Mouse (Mus musculus): ENCODE results near the gene Fgf2. TPM values are rescaled to one million over a fixed set of nuclear protein-coding genes. Genes with fewer than 3 reads are reported as not detected.

The Fgf2 gene
- total RNA-seq, 2 experiments from 2014 or later: 0.21 TPM; not detected in 1

GRCm38 (mm10) chr3:37353951-37354481 lies 5.9 kb downstream of the Fgf2 start:
- no peak for ATAC-seq (replicated peaks; ENCODE audit: poor library complexity)

GRCm38 (mm10) chr3:37354737-37355136 lies 6.6 kb downstream of the Fgf2 start:
- ATAC-seq (replicated peaks; ENCODE audit: poor library complexity): no peak

- ATAC-seq (replicated peaks; ENCODE audit: poor library complexity): peak; percentile 77
These were observed 12.6 kb downstream of the Fgf2 start for GRCm38 (mm10) chr3:37360729-37361128.

GRCm38 (mm10) chr3:37365144-37365543 lies 17.0 kb downstream of the Fgf2 start:
- ATAC-seq (replicated peaks; ENCODE audit: poor library complexity): peak; percentile 76

GRCm38 (mm10) chr3:37365976-37366375 lies 17.8 kb downstream of the Fgf2 start:
- ATAC-seq (replicated peaks; ENCODE audit: poor library complexity): no peak

- ATAC-seq (replicated peaks; ENCODE audit: poor library complexity): no peak
These were observed 18.4 kb downstream of the Fgf2 start for GRCm38 (mm10) chr3:37366381-37367053.

DNA sequence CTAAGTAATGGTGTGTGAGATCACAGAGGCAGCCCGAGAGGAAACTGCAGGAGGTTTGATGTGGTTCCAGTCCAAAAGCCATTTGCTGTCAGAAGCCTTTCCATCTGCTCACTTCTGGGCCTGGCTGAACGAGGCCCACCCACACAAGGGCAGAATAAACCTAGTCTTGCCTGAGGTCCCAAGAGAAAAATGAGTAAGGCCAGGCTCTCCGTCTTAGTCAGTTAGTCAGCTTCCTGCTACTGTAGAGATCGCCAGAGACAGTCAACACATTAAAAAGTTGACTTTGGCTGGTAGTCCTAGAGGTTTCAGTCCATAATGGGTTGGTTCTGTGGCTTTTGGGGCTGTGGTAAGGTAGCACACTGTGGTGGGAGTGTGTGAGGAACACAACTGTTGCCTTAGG lies 22.3 kb downstream of the Fgf2 start:
- ATAC-seq (replicated peaks; ENCODE audit: poor library complexity): peak; percentile 39; the same call in 1 of the 2 replicates

GRCm38 (mm10) chr3:37373712-37374111 lies 25.6 kb downstream of the Fgf2 start:
- no peak for ATAC-seq (replicated peaks; ENCODE audit: poor library complexity)

- no peak for ATAC-seq (replicated peaks; ENCODE audit: poor library complexity)
These were observed 29.8 kb downstream of the Fgf2 start for GRCm38 (mm10) chr3:37377926-37378325.

DNA sequence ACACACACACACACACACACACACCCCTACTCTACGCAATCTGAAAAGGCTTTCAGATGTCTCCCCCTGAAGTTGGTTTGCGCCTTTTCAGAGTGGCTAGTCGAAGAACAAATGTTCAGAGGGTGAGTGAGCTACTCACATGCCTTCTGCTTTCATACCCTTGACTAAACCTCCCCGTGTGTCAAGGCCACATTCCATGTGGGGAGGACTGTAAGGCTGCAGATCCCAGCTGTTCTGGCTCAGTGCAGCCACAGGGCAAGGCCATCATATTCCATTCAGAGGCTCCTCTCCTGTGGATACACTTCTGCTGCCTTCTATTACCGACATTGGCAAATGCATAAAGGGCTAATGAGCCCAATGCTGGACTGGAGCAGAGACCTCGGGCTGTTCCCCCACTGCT lies 30.3 kb downstream of the Fgf2 start:
- no peak for ATAC-seq (replicated peaks; ENCODE audit: poor library complexity)

GRCm38 (mm10) chr3:37379201-37379600 lies 31.1 kb downstream of the Fgf2 start:
- ATAC-seq (replicated peaks; ENCODE audit: poor library complexity): peak; percentile 61

GRCm38 (mm10) chr3:37379930-37380881 lies 32.1 kb downstream of the Fgf2 start:
- ATAC-seq (replicated peaks; ENCODE audit: poor library complexity): no peak

DNA sequence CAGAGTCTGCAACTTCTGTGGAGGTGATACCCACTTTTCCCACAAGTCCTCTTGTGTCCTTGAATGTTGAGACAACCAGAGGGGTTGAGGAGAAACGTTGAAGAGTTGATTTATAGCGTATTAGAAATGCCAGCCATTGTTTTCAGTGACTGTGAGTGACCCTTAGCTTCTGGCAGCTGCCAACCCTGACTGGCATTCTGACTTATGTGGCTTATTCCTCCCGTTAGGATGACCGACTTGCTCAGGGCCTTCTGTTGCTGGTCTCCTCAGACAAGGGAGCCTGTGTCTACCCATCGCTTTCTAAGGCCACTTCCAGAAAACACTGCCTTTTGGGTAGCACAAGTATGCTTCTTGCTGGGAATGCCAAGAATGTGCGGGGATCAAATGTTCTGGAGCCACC lies 33.3 kb downstream of the Fgf2 start:
- ATAC-seq (replicated peaks; ENCODE audit: poor library complexity): no peak

DNA sequence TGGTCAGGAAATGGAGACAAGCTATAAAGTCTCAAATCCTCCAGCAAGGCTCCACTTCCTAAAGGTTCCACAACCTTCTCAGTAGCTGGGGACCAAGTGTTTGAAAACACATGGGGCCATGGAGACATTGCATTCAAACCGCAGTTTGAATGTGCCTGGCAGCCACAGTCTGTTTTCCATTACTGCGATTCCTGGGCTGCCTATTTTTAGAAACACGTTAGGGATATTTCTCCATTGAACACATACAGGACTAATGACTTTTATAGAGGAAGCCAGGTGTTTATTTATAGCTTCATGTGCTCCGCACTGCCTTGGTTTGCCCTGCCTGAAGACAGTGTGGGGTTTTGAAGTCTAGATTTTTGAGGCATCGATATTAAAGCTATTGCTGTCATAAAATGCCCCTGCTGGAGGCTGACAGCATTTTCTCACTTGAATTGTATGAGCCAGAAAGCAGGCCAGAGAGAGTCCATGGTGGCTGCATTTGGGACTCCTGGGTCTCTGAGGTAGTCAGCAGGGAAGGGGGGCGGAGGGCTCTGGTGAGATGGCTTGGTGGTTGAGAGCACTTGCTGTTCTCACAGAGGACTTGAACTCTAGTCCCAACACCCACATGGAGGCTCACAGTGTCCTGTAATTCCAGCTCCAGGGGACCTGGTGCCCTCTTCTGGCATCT lies 35.1 kb downstream of the Fgf2 start:
- ATAC-seq (replicated peaks; ENCODE audit: poor library complexity): no peak

- ATAC-seq (replicated peaks; ENCODE audit: poor library complexity): 0 out of 2 replicates have a peak, but pooled peaks have one; percentile 20
These were observed 39.2 kb downstream of the Fgf2 start for GRCm38 (mm10) chr3:37387310-37387709.

DNA sequence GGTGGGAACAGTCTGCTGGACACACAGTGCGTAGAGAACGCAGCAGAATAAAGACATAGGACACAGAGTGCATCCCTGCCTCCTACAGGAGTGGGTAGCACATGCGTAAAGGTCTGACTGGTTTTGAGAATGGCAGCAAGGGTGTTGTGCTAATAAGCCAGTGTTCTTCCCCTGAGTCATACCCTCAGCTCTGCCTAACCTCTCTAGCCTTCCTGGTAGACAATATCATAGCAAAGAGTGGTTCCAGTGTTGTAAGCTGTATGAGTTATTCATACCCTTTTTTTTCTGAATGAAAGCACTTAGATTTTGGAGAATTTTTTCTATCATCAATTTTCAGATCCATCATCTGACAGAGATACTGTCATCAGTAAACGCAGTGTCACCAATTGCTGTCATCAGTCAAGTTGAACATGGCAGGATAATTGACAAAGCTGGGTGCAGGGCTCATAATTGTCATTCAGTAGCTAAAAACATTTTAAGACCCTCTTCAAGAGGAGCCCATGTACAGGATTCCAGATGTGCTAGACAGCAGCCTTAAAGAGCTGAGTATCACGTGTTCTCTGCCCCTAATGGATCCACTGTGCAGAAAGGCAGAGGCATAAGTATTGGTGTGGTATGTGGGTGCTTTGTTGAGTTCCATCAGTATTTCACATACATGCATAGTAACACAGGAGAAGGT lies 48.9 kb downstream of the Fgf2 start:
- no peak for ATAC-seq (replicated peaks; ENCODE audit: poor library complexity)

GRCm38 (mm10) chr3:37397646-37398045 lies 49.5 kb downstream of the Fgf2 start:
- no peak for ATAC-seq (replicated peaks; ENCODE audit: poor library complexity)

DNA sequence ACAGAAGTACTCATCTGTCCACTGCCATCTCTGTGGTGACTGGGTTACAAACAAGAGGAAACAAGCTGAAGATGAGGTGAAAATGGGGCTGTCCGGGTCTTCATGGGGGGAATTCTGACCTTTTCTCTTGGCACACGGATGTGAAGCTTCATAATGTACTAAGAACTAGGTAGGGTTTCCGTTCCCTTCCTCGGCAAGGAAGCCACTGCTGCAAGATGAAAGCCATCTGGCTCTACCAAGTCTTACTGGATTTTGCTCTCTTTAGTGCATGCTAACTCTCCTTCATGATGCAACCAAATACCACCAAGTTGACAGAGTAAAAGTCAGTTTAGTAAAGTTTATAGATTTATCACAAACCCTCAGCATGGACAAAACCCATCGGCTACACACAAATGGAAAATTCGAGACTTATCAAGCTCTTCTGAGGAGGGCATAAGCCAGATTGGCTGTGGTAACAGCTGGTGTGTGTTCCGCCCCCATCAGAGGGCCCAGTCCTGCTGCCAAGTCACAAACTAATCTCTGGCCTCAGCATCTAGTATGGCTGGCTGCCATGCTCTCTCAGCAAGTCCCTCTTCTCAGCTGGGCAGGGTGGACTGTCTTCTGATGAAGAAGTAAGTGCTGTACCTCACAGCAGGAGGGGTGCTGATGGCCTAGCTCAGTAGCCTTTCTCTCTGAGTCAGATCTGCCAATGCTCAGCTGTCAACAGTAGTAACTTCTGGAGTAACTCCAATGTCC lies 50.7 kb downstream of the Fgf2 start:
- peak; percentile 98 for ATAC-seq (replicated peaks; ENCODE audit: poor library complexity)

DNA sequence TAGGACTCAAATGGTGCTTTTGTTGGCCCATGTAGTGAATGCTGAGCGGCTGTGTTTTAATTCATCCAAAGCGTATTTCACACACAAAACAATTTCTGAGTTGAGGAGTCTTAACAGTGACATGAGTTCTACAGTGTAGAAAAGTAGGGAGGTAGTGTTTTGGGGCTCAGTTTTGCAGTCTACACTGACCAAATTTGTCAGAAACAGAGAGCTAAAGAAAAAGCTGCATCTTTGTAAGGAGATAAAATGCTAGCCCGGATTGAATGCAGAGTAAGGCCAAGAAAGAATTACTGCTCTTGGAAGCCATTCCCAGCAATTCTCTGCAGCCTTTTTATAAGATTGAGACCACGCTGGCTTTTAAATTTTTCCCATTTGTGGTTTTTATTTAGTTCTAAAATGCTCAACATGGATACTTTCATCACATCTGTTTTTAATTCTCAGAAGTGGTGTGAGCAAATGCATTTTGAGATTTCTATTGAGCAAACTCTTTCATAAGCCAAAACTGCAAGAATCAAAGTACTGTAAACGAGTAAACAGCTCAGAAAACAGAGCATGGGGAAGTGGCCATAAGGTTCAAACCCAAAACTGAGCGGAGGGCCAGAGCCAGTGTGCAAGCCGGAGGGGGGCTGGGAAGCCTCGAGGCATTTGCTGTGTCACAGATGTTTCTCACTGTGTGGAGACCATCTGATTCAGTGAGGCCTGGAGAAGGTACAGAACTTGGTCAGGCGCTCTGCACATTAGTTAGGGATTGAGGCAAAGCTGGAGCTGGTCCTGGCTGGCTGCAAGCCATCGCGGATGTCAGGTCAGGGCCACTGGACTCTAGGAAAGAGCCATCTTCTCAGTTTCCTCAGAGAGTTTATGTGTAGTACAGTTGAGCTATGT lies 53.8 kb downstream of the Fgf2 start:
- no peak for ATAC-seq (replicated peaks; ENCODE audit: poor library complexity)

Data from megakaryocyte progenitor cell, adult 5-6 weeks (primary cell).